Mouse (Mus musculus): ENCODE measurements around the gene Muc3. TPM values are rescaled to one million over a fixed set of nuclear protein-coding genes. Genes with fewer than 3 reads are reported as not detected.
"Not testable (repeated sequence)": the region's sequence is repeated elsewhere in the genome, so short reads cannot be mapped to it uniquely, and the experiment has no call there.

Muc3 gene
- polyA plus RNA-seq (2014; fragmentation: Nextera tagmentation; extraction: Ambion mirVana): 0.14 TPM in 1 of 2 replicates, not detected in the other

DNA sequence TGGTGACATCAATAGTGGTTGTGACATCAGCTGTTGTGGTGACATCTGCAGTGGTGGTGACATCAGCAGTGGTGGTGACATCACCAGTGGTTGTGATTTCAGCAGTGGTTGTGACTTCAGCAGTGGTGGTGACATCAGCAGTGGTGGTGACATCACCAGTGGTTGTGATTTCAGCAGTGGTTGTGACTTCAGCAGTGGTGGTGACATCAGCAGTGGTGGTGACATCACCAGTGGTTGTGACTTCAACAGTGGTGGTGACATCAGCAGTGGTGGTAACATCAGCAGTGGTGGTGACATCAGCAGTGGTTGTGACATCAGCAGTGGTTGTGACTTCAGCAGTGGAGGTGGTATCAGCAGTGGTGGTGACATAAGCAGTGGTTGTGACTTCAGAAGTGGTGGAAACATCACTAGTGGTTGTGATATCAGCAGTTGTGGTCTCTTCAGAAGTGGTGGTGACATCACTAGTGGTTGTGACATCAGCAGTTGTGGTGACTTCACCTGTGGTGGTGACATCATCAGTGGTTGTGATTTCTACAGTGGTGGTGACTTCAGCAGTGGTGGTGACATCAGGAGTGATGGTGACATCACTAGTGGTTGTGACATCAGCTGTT lies at the start of gene Muc3:
Gene Muc3, minus strand, starts transcription at position 51 of the 611 bp plus-strand sequence.
- not testable (repeated sequence) for H3K9ac ChIP-seq (ENCODE audit: low read depth, low read length); H3K4me1 ChIP-seq (ENCODE audit: control insufficient read depth, insufficient read depth, low read length); ATAC-seq (ENCODE audit: low read depth); H3K4me3 ChIP-seq (ENCODE audit: low read depth, low read length); H3K27me3 ChIP-seq (replicated peaks; ENCODE audit: control insufficient read depth, insufficient read depth, low read length); H3K36me3 ChIP-seq (ENCODE audit: control insufficient read depth, insufficient read depth, low read length); DNase-seq (ENCODE audit: low spot score); H3K4me2 ChIP-seq (ENCODE audit: low read depth, low read length); H3K27ac ChIP-seq (replicated peaks; ENCODE audit: low read depth, low read length)
- H3K9me3 ChIP-seq (ENCODE audit: control insufficient read depth, low read length): peaks cover 19% of the 10 kb centered on the region

GRCm38 (mm10) chr5:137194488-137195120 lies 45.5 kb upstream of the Muc3 start:
- Histone ChIP-seq H3K9ac (ENCODE audit: low read depth, low read length) (no peak overlapping the region), H3K4me1 (ENCODE audit: control insufficient read depth, insufficient read depth, low read length) (no peaks in the 10 kb centered on the region), H3K36me3 (ENCODE audit: control insufficient read depth, insufficient read depth, low read length) (no peaks in the 10 kb centered on the region), H3K27ac (replicated peaks; ENCODE audit: low read depth, low read length) (no peak overlapping the region), H3K9me3 (ENCODE audit: control insufficient read depth, low read length) (no peaks in the 10 kb centered on the region), H3K4me2 (ENCODE audit: low read depth, low read length) (no peak overlapping the region), H3K4me3 (ENCODE audit: low read depth, low read length) (no peak overlapping the region), H3K27me3 (replicated peaks; ENCODE audit: control insufficient read depth, insufficient read depth, low read length) (peaks cover under 1% of the 10 kb centered on the region; the same call in 1 of the 2 replicates)
- ATAC-seq (ENCODE audit: low read depth) (no peak), DNase-seq (ENCODE audit: low spot score) (no peak)
- WGBS: 77% methylated on average over 8 of the region's 8 CpGs

GRCm38 (mm10) chr5:137193279-137193952 lies 44.3 kb upstream of the Muc3 start:
- Histone ChIP-seq H3K4me2 (ENCODE audit: low read depth, low read length) (no peak overlapping the region), H3K27me3 (replicated peaks; ENCODE audit: control insufficient read depth, insufficient read depth, low read length) (peaks cover 10% of the 10 kb centered on the region), H3K9ac (ENCODE audit: low read depth, low read length) (no peak overlapping the region), H3K27ac (replicated peaks; ENCODE audit: low read depth, low read length) (no peak overlapping the region), H3K9me3 (ENCODE audit: control insufficient read depth, low read length) (no peaks in the 10 kb centered on the region), H3K4me1 (ENCODE audit: control insufficient read depth, insufficient read depth, low read length) (no peaks in the 10 kb centered on the region), H3K4me3 (ENCODE audit: low read depth, low read length) (no peak overlapping the region), H3K36me3 (ENCODE audit: control insufficient read depth, insufficient read depth, low read length) (no peaks in the 10 kb centered on the region)
- 73% methylated on average over 8 of the region's 8 CpGs for WGBS
- no peak for ATAC-seq (ENCODE audit: low read depth)
- DNase-seq (ENCODE audit: low spot score): no peak

- Histone ChIP-seq H3K4me1 (ENCODE audit: control insufficient read depth, insufficient read depth, low read length) (no peaks in the 10 kb centered on the region), H3K27ac (replicated peaks; ENCODE audit: low read depth, low read length) (no peak overlapping the region), H3K9ac (ENCODE audit: low read depth, low read length) (peak overlapping the region; percentile 72), H3K36me3 (ENCODE audit: control insufficient read depth, insufficient read depth, low read length) (no peaks in the 10 kb centered on the region), H3K27me3 (replicated peaks; ENCODE audit: control insufficient read depth, insufficient read depth, low read length) (peaks cover 17% of the 10 kb centered on the region), H3K4me3 (ENCODE audit: low read depth, low read length) (peak overlapping the region; percentile 54), H3K9me3 (ENCODE audit: control insufficient read depth, low read length) (no peaks in the 10 kb centered on the region), H3K4me2 (ENCODE audit: low read depth, low read length) (peak overlapping the region; percentile 77)
- peak; percentile 2; the same call in 1 of the 2 replicates for ATAC-seq (ENCODE audit: low read depth)
- peak; percentile 16 for DNase-seq (ENCODE audit: low spot score)
- 4% methylated on average over 21 of the region's 34 CpGs for WGBS
Observed at GRCm38 (mm10) chr5:137189326-137189725, 40.2 kb upstream of the Muc3 start.

GRCm38 (mm10) chr5:137185362-137185761 lies 36.2 kb upstream of the Muc3 start:
- no peaks in the 10 kb centered on the region for H3K9me3 ChIP-seq (ENCODE audit: control insufficient read depth, low read length)
- no peaks in the 10 kb centered on the region for H3K36me3 ChIP-seq (ENCODE audit: control insufficient read depth, insufficient read depth, low read length)
- no peaks in the 10 kb centered on the region for H3K4me1 ChIP-seq (ENCODE audit: control insufficient read depth, insufficient read depth, low read length)
- H3K9ac ChIP-seq (ENCODE audit: low read depth, low read length): no peak overlapping the region
- 85% methylated on average over 8 of the region's 8 CpGs for WGBS
- no peak overlapping the region for H3K27ac ChIP-seq (replicated peaks; ENCODE audit: low read depth, low read length)
- H3K4me2 ChIP-seq (ENCODE audit: low read depth, low read length): no peak overlapping the region
- no peak for DNase-seq (ENCODE audit: low spot score)
- no peak overlapping the region for H3K4me3 ChIP-seq (ENCODE audit: low read depth, low read length)
- ATAC-seq (ENCODE audit: low read depth): no peak
- H3K27me3 ChIP-seq (replicated peaks; ENCODE audit: control insufficient read depth, insufficient read depth, low read length): peaks cover 17% of the 10 kb centered on the region

DNA sequence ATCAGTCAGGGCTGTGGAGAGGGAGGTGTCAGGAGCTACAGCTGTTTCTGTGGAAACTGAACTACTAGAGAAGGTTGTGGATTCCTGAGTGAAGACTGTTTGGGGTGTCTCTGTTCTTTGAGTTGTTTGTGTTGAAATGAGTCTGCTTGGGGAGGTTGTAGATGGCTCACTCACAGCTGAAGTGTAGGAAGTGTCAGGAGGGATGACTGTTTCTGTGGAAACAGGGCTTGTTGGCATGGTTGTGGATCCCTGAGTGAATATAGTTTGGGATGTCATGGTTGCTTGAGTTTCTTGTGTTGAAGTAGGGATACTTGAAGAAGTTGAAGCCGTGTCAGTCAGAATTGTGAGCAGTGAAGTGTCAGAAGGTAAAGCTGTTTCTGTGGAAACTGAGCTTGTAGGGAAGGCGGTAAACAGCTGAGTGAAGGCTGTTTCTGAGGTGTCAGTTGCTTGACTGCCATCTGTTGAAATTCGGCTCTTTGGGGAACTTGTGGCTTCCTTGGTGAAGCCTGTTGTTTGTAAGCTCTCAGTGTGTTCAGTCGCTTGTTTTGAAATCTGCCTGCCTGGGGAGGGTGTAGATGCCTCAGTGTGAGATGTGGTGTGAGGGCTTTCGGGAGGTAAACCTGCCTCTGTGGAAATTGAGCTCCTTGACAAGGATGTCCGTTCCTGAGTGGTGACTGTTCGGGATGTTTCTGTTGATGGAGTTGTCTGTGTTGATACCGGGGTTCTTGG lies 30.7 kb upstream of the Muc3 start:
- no peaks in the 10 kb centered on the region for H3K27me3 ChIP-seq (replicated peaks; ENCODE audit: control insufficient read depth, insufficient read depth, low read length)
- no peak overlapping the region for H3K4me2 ChIP-seq (ENCODE audit: low read depth, low read length)
- H3K36me3 ChIP-seq (ENCODE audit: control insufficient read depth, insufficient read depth, low read length): no peaks in the 10 kb centered on the region
- H3K9ac ChIP-seq (ENCODE audit: low read depth, low read length): no peak overlapping the region
- H3K4me3 ChIP-seq (ENCODE audit: low read depth, low read length): no peak overlapping the region
- H3K4me1 ChIP-seq (ENCODE audit: control insufficient read depth, insufficient read depth, low read length): no peaks in the 10 kb centered on the region
- H3K9me3 ChIP-seq (ENCODE audit: control insufficient read depth, low read length): no peaks in the 10 kb centered on the region
- H3K27ac ChIP-seq (replicated peaks; ENCODE audit: low read depth, low read length): no peak overlapping the region
- DNase-seq (ENCODE audit: low spot score) (peak; percentile 12), ATAC-seq (ENCODE audit: low read depth) (no peak)
- WGBS: 77% methylated on average over 8 of the region's 8 CpGs

DNA sequence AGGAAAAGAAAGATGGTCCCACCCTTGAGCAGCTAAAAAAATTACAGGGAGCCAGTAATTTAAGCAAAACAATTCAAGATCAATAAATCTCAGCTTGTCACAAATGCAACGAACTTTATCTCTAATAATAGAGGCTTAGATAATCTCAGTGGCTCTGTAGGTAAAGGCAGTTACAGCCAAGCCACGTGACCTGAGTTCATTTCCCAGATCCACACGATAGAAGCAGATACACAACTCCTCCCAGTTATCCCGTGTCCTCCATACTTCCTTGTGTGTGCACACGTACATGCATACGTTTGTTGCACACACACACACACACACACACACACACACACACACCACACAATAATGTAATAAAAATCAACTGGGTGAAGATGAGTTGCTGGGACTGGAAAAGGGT lies 24.8 kb upstream of the Muc3 start:
- DNase-seq (ENCODE audit: low spot score): no peak
- no peak overlapping the region for H3K4me3 ChIP-seq (ENCODE audit: low read depth, low read length)
- no peak overlapping the region for H3K9ac ChIP-seq (ENCODE audit: low read depth, low read length)
- H3K9me3 ChIP-seq (ENCODE audit: control insufficient read depth, low read length): no peaks in the 10 kb centered on the region
- H3K27ac ChIP-seq (replicated peaks; ENCODE audit: low read depth, low read length): no peak overlapping the region
- WGBS: 79% methylated on average over 6 of the region's 6 CpGs
- no peaks in the 10 kb centered on the region for H3K4me1 ChIP-seq (ENCODE audit: control insufficient read depth, insufficient read depth, low read length)
- no peak overlapping the region for H3K4me2 ChIP-seq (ENCODE audit: low read depth, low read length)
- H3K27me3 ChIP-seq (replicated peaks; ENCODE audit: control insufficient read depth, insufficient read depth, low read length): no peaks in the 10 kb centered on the region
- no peaks in the 10 kb centered on the region for H3K36me3 ChIP-seq (ENCODE audit: control insufficient read depth, insufficient read depth, low read length)
- ATAC-seq (ENCODE audit: low read depth): no peak

DNA sequence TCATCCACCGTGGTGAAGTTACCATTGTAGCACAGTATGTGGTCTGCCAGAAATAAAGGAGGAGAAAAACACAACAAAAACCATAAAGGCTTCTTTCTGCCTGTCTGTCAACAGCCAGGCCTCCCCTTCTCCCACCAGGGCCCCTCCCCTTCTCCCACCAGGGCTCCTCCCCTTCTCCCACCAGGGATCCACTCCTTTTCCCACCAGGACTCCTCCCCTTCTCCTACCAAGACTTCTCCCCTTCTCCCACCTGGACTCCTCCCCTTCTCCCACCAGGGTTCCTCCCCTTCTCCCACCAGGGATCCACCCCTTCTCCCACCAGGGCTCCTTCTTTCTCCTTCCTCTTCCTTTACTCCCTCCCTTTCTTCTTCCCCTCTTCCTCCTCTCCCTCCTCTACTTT lies 23.5 kb upstream of the Muc3 start:
- WGBS: 8% methylated on average over 1 of the region's 1 CpGs
- no peaks in the 10 kb centered on the region for H3K4me1 ChIP-seq (ENCODE audit: control insufficient read depth, insufficient read depth, low read length)
- ATAC-seq (ENCODE audit: low read depth) (no peak), DNase-seq (ENCODE audit: low spot score) (no peak)
- H3K9ac ChIP-seq (ENCODE audit: low read depth, low read length): no peak overlapping the region
- no peak overlapping the region for H3K27ac ChIP-seq (replicated peaks; ENCODE audit: low read depth, low read length)
- H3K9me3 ChIP-seq (ENCODE audit: control insufficient read depth, low read length): no peaks in the 10 kb centered on the region
- H3K36me3 ChIP-seq (ENCODE audit: control insufficient read depth, insufficient read depth, low read length): no peaks in the 10 kb centered on the region
- no peaks in the 10 kb centered on the region for H3K27me3 ChIP-seq (replicated peaks; ENCODE audit: control insufficient read depth, insufficient read depth, low read length)
- no peak overlapping the region for H3K4me3 ChIP-seq (ENCODE audit: low read depth, low read length)
- no peak overlapping the region for H3K4me2 ChIP-seq (ENCODE audit: low read depth, low read length)
